Mouse (Mus musculus) lung, adult 18-20 months (tissue): ENCODE results near the gene AB124611.
A peak's percentile ranks its signal among the peaks of the same experiment; 100 is the strongest.
"Not testable (repeated sequence)": the region's sequence is repeated elsewhere in the genome, so short reads cannot be mapped to it uniquely, and the experiment has no call there.

ENCODE experiments used
- DNase-seq, 2 experiments: peaks; one replicate each; pipeline ENCODE4 v3.0.0; 2022; ENCODE audit warnings: mixed read lengths in 2 of 2

Gene AB124611

GRCm38 (mm10) chr9:21525937-21526633 lies at the start of gene AB124611:
TSS of gene AB124611 (plus strand) at chr9:21526176.
- peak; percentile 60 to 67 for DNase-seq

GRCm38 (mm10) chr9:21477707-21478106 lies 48.3 kb upstream of the AB124611 start:
- no peak for DNase-seq

- DNase-seq, result no peak
These were observed 41.9 kb upstream of the AB124611 start for GRCm38 (mm10) chr9:21484065-21484464.

- not testable (repeated sequence) for DNase-seq
These were observed 37.7 kb upstream of the AB124611 start for GRCm38 (mm10) chr9:21488246-21488645.

GRCm38 (mm10) chr9:21490696-21491095 lies 35.3 kb upstream of the AB124611 start:
- DNase-seq, result no peak

GRCm38 (mm10) chr9:21493907-21494306 lies 32.1 kb upstream of the AB124611 start:
- no peak for DNase-seq

- DNase-seq, result no peak
These were observed 31.2 kb upstream of the AB124611 start for GRCm38 (mm10) chr9:21494726-21495125.

GRCm38 (mm10) chr9:21496308-21497049 lies 29.5 kb upstream of the AB124611 start:
- no peak for DNase-seq

GRCm38 (mm10) chr9:21497050-21497542 lies 28.9 kb upstream of the AB124611 start:
- DNase-seq, result no peak

GRCm38 (mm10) chr9:21497664-21498063 lies 28.3 kb upstream of the AB124611 start:
- DNase-seq, result no peak

GRCm38 (mm10) chr9:21498284-21498902 lies 27.6 kb upstream of the AB124611 start:
- no peak for DNase-seq

- DNase-seq, result no peak
These were observed 22.6 kb upstream of the AB124611 start for GRCm38 (mm10) chr9:21503352-21503751.

- DNase-seq, result no peak
These were observed 20.2 kb upstream of the AB124611 start for GRCm38 (mm10) chr9:21505767-21506166.

GRCm38 (mm10) chr9:21507753-21508430 lies 18.1 kb upstream of the AB124611 start:
- DNase-seq, result no peak

GRCm38 (mm10) chr9:21508871-21509404 lies 17.0 kb upstream of the AB124611 start:
- no peak for DNase-seq

GRCm38 (mm10) chr9:21509772-21510688 lies 15.9 kb upstream of the AB124611 start, which contains the start of gene Tmed1:
TSS of gene Tmed1 (minus strand) at chr9:21510252.
- DNase-seq, result peak; percentile 95 to 96

- no peak for DNase-seq
These were observed 15.3 kb upstream of the AB124611 start for GRCm38 (mm10) chr9:21510689-21511015.

- no peak for DNase-seq
These were observed 14.9 kb upstream of the AB124611 start for GRCm38 (mm10) chr9:21511052-21511451.

GRCm38 (mm10) chr9:21513466-21513865 lies 12.5 kb upstream of the AB124611 start:
- no peak for DNase-seq

- no peak for DNase-seq
These were observed 8.0 kb upstream of the AB124611 start for GRCm38 (mm10) chr9:21517947-21518495.

- DNase-seq, result not testable (repeated sequence)
These were observed 7.3 kb upstream of the AB124611 start for GRCm38 (mm10) chr9:21518690-21519089.
